Mouse (Mus musculus) myocyte (in vitro differentiated cells): ENCODE data around the gene Plcb2. TPM values are rescaled to one million over a fixed set of nuclear protein-coding genes. Genes with fewer than 3 reads are reported as not detected.

Experiments
- H3K27me3 ChIP-seq: one replicate; pipeline ENCODE4 v1.6.1; 2011; ENCODE audit not compliant: control insufficient read depth, insufficient read depth, insufficient read length
- H3K36me3 ChIP-seq: one replicate; pipeline ENCODE4 v1.6.1; 2011; ENCODE audit not compliant: control insufficient read depth, insufficient read depth
- H3K4me2 ChIP-seq: one replicate; pipeline ENCODE4 v1.6.1; 2011; ENCODE audit warnings: low read depth, control low read depth
- H3K4me3 ChIP-seq: one replicate; pipeline ENCODE4 v1.5.1; 2011; ENCODE audit warnings: mild to moderate bottlenecking, control low read depth, moderate library complexity
- H3K79me2 ChIP-seq: one replicate; pipeline ENCODE4 v1.6.1; 2011; ENCODE audit not compliant: control insufficient read depth, insufficient read depth
- H3ac ChIP-seq: one replicate; pipeline ENCODE4 v1.6.1; 2011; ENCODE audit not compliant: control insufficient read depth, insufficient read length
- CEBPB ChIP-seq: IDR thresholded peaks from 2 replicates; pipeline ENCODE4 v1.6.1; 2011; ENCODE audit warnings: mild to moderate bottlenecking, moderate library complexity; ENCODE audit not compliant: poor library complexity, insufficient read depth, severe bottlenecking
- E2F4 ChIP-seq: IDR thresholded peaks from one replicate; pipeline ENCODE4 v1.6.1; 2011; ENCODE audit warnings: mild to moderate bottlenecking, control low read depth, moderate library complexity; ENCODE audit not compliant: insufficient read depth
- MAX ChIP-seq: IDR thresholded peaks from one replicate; pipeline ENCODE4 v1.6.1; 2011; ENCODE audit warnings: low read depth, mild to moderate bottlenecking, control low read depth
- MYOD1 ChIP-seq, 3 experiments: IDR thresholded peaks; one replicate each; pipeline ENCODE4 v1.6.1; 2011; ENCODE audit warnings: control low read depth in 2 of 3, low read depth in 2 of 3, mild to moderate bottlenecking in 2 of 3, moderate library complexity in 1 of 3; ENCODE audit not compliant: insufficient read length in 2 of 3, control insufficient read depth in 1 of 3
- MYOG ChIP-seq, 3 experiments: IDR thresholded peaks; one replicate each; pipeline ENCODE4 v1.6.1; 2011; ENCODE audit warnings: control low read depth in 2 of 3, low read depth in 2 of 3, mild to moderate bottlenecking in 2 of 3; ENCODE audit not compliant: insufficient read length in 2 of 3, control insufficient read depth in 1 of 3, insufficient read depth in 1 of 3
- POLR2A ChIP-seq: IDR thresholded peaks from one replicate; pipeline ENCODE4 v1.6.1; 2011; ENCODE audit warnings: low read depth, mild to moderate bottlenecking, control low read depth, moderate library complexity; ENCODE audit not compliant: insufficient read length
- POLR2AphosphoS2 ChIP-seq: IDR thresholded peaks from one replicate; pipeline ENCODE4 v1.6.1; 2011; ENCODE audit warnings: low read depth, control low read depth; ENCODE audit not compliant: insufficient read length
- REST ChIP-seq: IDR thresholded peaks from one replicate; pipeline ENCODE4 v1.6.1; 2011; ENCODE audit warnings: mild to moderate bottlenecking, control low read depth, moderate library complexity; ENCODE audit not compliant: insufficient read depth, insufficient read length
- SRF ChIP-seq: IDR thresholded peaks from one replicate; pipeline ENCODE4 v1.6.1; 2011; ENCODE audit warnings: low read depth; ENCODE audit not compliant: control insufficient read depth, insufficient read length
- TCF12 ChIP-seq: IDR thresholded peaks from one replicate; pipeline ENCODE4 v1.6.1; 2011; ENCODE audit warnings: mild to moderate bottlenecking, control low read depth; ENCODE audit not compliant: poor library complexity, insufficient read depth, severe bottlenecking
- TCF3 ChIP-seq: IDR thresholded peaks from one replicate; pipeline ENCODE4 v1.6.1; 2011; ENCODE audit warnings: low read depth, control low read depth; ENCODE audit not compliant: insufficient read length
- USF1 ChIP-seq: IDR thresholded peaks from one replicate; pipeline ENCODE4 v1.6.1; 2011; ENCODE audit warnings: low read depth, mild to moderate bottlenecking, control low read depth, moderate library complexity
- polyA plus RNA-seq: library from polyadenylated mRNA; unstranded; fragments of >200 nt; fragmentation: generic; extraction: Trizol; gene quantifications from one replicate; pipeline ENCODE4 v1.2.1, GENCODE M21; 2012; ENCODE audit warnings: missing spikeins

Plcb2 gene
- polyA plus RNA-seq, 1 experiment: not detected

GRCm38 (mm10) chr2:118760311-118761025 is 32.2 kb upstream of the Plcb2 start:
- H3K36me3 ChIP-seq: peaks cover 16% of the 10 kb centered on the region
- TF ChIP-seq MYOG (IDR thresholded peaks at IDR 0.05; ENCODE audit: control insufficient read depth in 1 of 3, insufficient read depth in 1 of 3, insufficient read length in 2 of 3, low read depth in 2 of 3): peak in 1 of 3 experiments; percentile 15
- TF ChIP-seq TCF12: no peak
- peak overlapping the region; percentile 99 for H3K4me2 ChIP-seq
- no peaks in the 10 kb centered on the region for H3K79me2 ChIP-seq
- peak overlapping the region; percentile 58 for H3K4me3 ChIP-seq
- peak overlapping the region; percentile 5 for H3ac ChIP-seq
- H3K27me3 ChIP-seq: no peaks in the 10 kb centered on the region

- Histone ChIP-seq H3K79me2 (no peaks in the 10 kb centered on the region), H3K36me3 (peaks cover 16% of the 10 kb centered on the region), H3K4me2 (peak overlapping the region; percentile 99), H3ac (no peak overlapping the region), H3K27me3 (no peaks in the 10 kb centered on the region), H3K4me3 (no peak overlapping the region)
- TF ChIP-seq SRF (no peak), USF1 (no peak), POLR2A (no peak), MAX (no peak), REST (no peak), TCF12 (no peak), POLR2AphosphoS2 (no peak), E2F4 (no peak), TCF3 (no peak), CEBPB (no peak), MYOG (IDR thresholded peaks at IDR 0.05; ENCODE audit: control insufficient read depth in 1 of 3, insufficient read depth in 1 of 3, insufficient read length in 2 of 3, low read depth in 2 of 3) (no peak), MYOD1 (IDR thresholded peaks at IDR 0.05; ENCODE audit: control insufficient read depth in 1 of 3, insufficient read length in 2 of 3, low read depth in 2 of 3) (no peak)
Measured at GRCm38 (mm10) chr2:118759828-118760227, 31.6 kb upstream of the Plcb2 start.

- H3K36me3 ChIP-seq: peaks cover 16% of the 10 kb centered on the region
- no peak overlapping the region for H3K4me2 ChIP-seq
- H3K27me3 ChIP-seq: no peaks in the 10 kb centered on the region
- TF ChIP-seq USF1 (no peak), TCF12 (no peak), POLR2AphosphoS2 (no peak), TCF3 (no peak), SRF (no peak), MAX (no peak), MYOG (IDR thresholded peaks at IDR 0.05; ENCODE audit: control insufficient read depth in 1 of 3, insufficient read depth in 1 of 3, insufficient read length in 2 of 3, low read depth in 2 of 3) (no peak), E2F4 (no peak), MYOD1 (IDR thresholded peaks at IDR 0.05; ENCODE audit: control insufficient read depth in 1 of 3, insufficient read length in 2 of 3, low read depth in 2 of 3) (no peak)
- H3K4me3 ChIP-seq: no peak overlapping the region
- no peak overlapping the region for H3ac ChIP-seq
- no peaks in the 10 kb centered on the region for H3K79me2 ChIP-seq
Measured at GRCm38 (mm10) chr2:118756103-118756502, 27.9 kb upstream of the Plcb2 start.

- Histone ChIP-seq H3K4me2 (no peak overlapping the region), H3K36me3 (peaks cover 16% of the 10 kb centered on the region), H3K79me2 (no peaks in the 10 kb centered on the region), H3ac (no peak overlapping the region), H3K27me3 (no peaks in the 10 kb centered on the region), H3K4me3 (no peak overlapping the region)
- TF ChIP-seq REST (no peak), E2F4 (no peak), TCF3 (no peak), CEBPB (no peak), POLR2AphosphoS2 (no peak)
Measured at GRCm38 (mm10) chr2:118755407-118755806, 27.2 kb upstream of the Plcb2 start.

GRCm38 (mm10) chr2:118754143-118754542 is 25.9 kb upstream of the Plcb2 start:
- no peak overlapping the region for H3K4me2 ChIP-seq
- no peak overlapping the region for H3K4me3 ChIP-seq
- peak; percentile 77 for TF ChIP-seq POLR2AphosphoS2
- no peak for TF ChIP-seq CEBPB
- no peak for TF ChIP-seq E2F4
- no peak for TF ChIP-seq SRF
- H3K27me3 ChIP-seq: no peaks in the 10 kb centered on the region
- H3K79me2 ChIP-seq: no peaks in the 10 kb centered on the region
- H3ac ChIP-seq: no peak overlapping the region
- H3K36me3 ChIP-seq: peaks cover 16% of the 10 kb centered on the region
